Mouse (Mus musculus): Measurements from ENCODE around the gene Leng9. TPM values are rescaled to one million over a fixed set of nuclear protein-coding genes. Genes with fewer than 3 reads are reported as not detected.
A peak's percentile ranks its signal among the peaks of the same experiment; 100 is the strongest.

The Leng9 gene
- 1.0 and 1.5 TPM in 2 replicates for total RNA-seq (2012; rRNA removed)
- 1 to 10 TPM in 1 of 2 experiments, not detected in 1; 1.7 TPM for polyA plus RNA-seq (2012; ENCODE audit: insufficient read depth in 1 of 2, insufficient read length in 2 of 2, low read depth in 1 of 2, low replicate concordance in 2 of 2, missing spikeins in 1 of 2)

- DNase-seq (ENCODE audit: low read depth, low spot score): peak; percentile 66
- Histone ChIP-seq H3K9me3 (replicated peaks; ENCODE audit: insufficient read depth, low read length) (no peaks in the 10 kb centered on the region), H3K9ac (ENCODE audit: control insufficient read depth, low read depth, low read length, poor library complexity, severe bottlenecking) (peak within 1 kb of the TSS; percentile 81), H3K27ac (ENCODE audit: control insufficient read depth, low read depth, low read length) (peak within 1 kb of the TSS; percentile 92), H3K27me3 (ENCODE audit: control insufficient read depth in 1 of 2, insufficient read depth in 2 of 2, low read length in 2 of 2) (peaks cover 0 to 2% of the 10 kb centered on the region in 2 experiments; a peak in 2 of 4 replicates), H3K4me3 (ENCODE audit: control insufficient read depth in 1 of 2, insufficient read depth in 1 of 2, low read depth in 2 of 2, low read length in 2 of 2) (peak within 1 kb of the TSS; percentile 80 to 98), H3K4me1 (ENCODE audit: control insufficient read depth in 1 of 2, insufficient read depth in 2 of 2, low read length in 2 of 2) (peaks cover 0 to 9% of the 10 kb centered on the region in 2 experiments; a peak in 1 of 4 replicates), H3K79me2 (ENCODE audit: control insufficient read depth, insufficient read depth, low read length, poor library complexity) (peaks cover 4% of the 10 kb centered on the region; the same call in 1 of the 2 replicates), H3K36me3 (ENCODE audit: control insufficient read depth in 1 of 2, insufficient read depth in 2 of 2, low read length in 2 of 2) (peaks cover 2 to 3% of the 10 kb centered on the region in 2 experiments; a peak in 2 of 4 replicates)
- TF ChIP-seq ZC3H11A (IDR thresholded peaks at IDR 0.05; ENCODE audit: low read depth, low read length) (no peak), ELF1 (IDR thresholded peaks at IDR 0.05; ENCODE audit: low read depth, low read length) (0 out of 2 replicates have a peak, but pooled peaks have one; percentile 29)
Measured at GRCm38 (mm10) chr7:4150059-4150541, at the start of gene Leng9. TSS of gene Leng9 (minus strand) at chr7:4150374.

GRCm38 (mm10) chr7:4178438-4178837 lies 28.3 kb upstream of the Leng9 start:
- no peak overlapping the region for H3K27ac ChIP-seq (ENCODE audit: control insufficient read depth, low read depth, low read length)
- no peak overlapping the region for H3K4me3 ChIP-seq (ENCODE audit: control insufficient read depth in 1 of 2, insufficient read depth in 1 of 2, low read depth in 2 of 2, low read length in 2 of 2)
- peaks cover 0 to 2% of the 10 kb centered on the region in 2 experiments; a peak in 2 of 4 replicates for H3K27me3 ChIP-seq (ENCODE audit: control insufficient read depth in 1 of 2, insufficient read depth in 2 of 2, low read length in 2 of 2)
- no peaks in the 10 kb centered on the region for H3K36me3 ChIP-seq (ENCODE audit: control insufficient read depth in 1 of 2, insufficient read depth in 2 of 2, low read length in 2 of 2)
- H3K4me1 ChIP-seq (ENCODE audit: control insufficient read depth in 1 of 2, insufficient read depth in 2 of 2, low read length in 2 of 2): no peaks in the 10 kb centered on the region
- H3K79me2 ChIP-seq (ENCODE audit: control insufficient read depth, insufficient read depth, low read length, poor library complexity): no peaks in the 10 kb centered on the region
- TF ChIP-seq TAL1 (IDR thresholded peaks at IDR 0.05; ENCODE audit: low read length) (no peak), TBP (IDR thresholded peaks at IDR 0.05; ENCODE audit: low read depth, low read length) (no peak), SIN3A (IDR thresholded peaks at IDR 0.05; ENCODE audit: low read length) (peak; percentile 95), MXI1 (IDR thresholded peaks at IDR 0.05; ENCODE audit: low read depth, low read length) (peak; percentile 69)
- H3K9me3 ChIP-seq (replicated peaks; ENCODE audit: insufficient read depth, low read length): no peaks in the 10 kb centered on the region
- no peak overlapping the region for H3K9ac ChIP-seq (ENCODE audit: control insufficient read depth, low read depth, low read length, poor library complexity, severe bottlenecking)
- DNase-seq (ENCODE audit: low read depth, low spot score): peak; percentile 86

- Histone ChIP-seq H3K27me3 (ENCODE audit: control insufficient read depth in 1 of 2, insufficient read depth in 2 of 2, low read length in 2 of 2) (no peaks in the 10 kb centered on the region; a peak in 2 of 4 replicates), H3K27ac (ENCODE audit: control insufficient read depth, low read depth, low read length) (no peak overlapping the region), H3K4me3 (ENCODE audit: control insufficient read depth in 1 of 2, insufficient read depth in 1 of 2, low read depth in 2 of 2, low read length in 2 of 2) (no peak overlapping the region), H3K79me2 (ENCODE audit: control insufficient read depth, insufficient read depth, low read length, poor library complexity) (no peaks in the 10 kb centered on the region), H3K9me3 (replicated peaks; ENCODE audit: insufficient read depth, low read length) (no peaks in the 10 kb centered on the region), H3K9ac (ENCODE audit: control insufficient read depth, low read depth, low read length, poor library complexity, severe bottlenecking) (no peak overlapping the region), H3K4me1 (ENCODE audit: control insufficient read depth in 1 of 2, insufficient read depth in 2 of 2, low read length in 2 of 2) (no peaks in the 10 kb centered on the region; a peak in 1 of 4 replicates), H3K36me3 (ENCODE audit: control insufficient read depth in 1 of 2, insufficient read depth in 2 of 2, low read length in 2 of 2) (no peaks in the 10 kb centered on the region)
- DNase-seq (ENCODE audit: low read depth, low spot score): no peak
- TF ChIP-seq RCOR1 (IDR thresholded peaks at IDR 0.05; ENCODE audit: low read depth, low read length) (no peak), POLR2AphosphoS5 (IDR thresholded peaks at IDR 0.05; ENCODE audit: borderline replicate concordance, low read depth, low read length) (no peak), CHD2 (IDR thresholded peaks at IDR 0.05; ENCODE audit: low read length) (no peak), GABPA (IDR thresholded peaks at IDR 0.05; ENCODE audit: low read depth, low read length) (no peak), EP300 (IDR thresholded peaks at IDR 0.05; ENCODE audit: low read depth in 1 of 2, low read length in 2 of 2) (no peak), MYC (IDR thresholded peaks at IDR 0.05; ENCODE audit: low read depth, low read length) (no peak), MAX (IDR thresholded peaks at IDR 0.05; ENCODE audit: low read length) (no peak), CHD1 (IDR thresholded peaks at IDR 0.05; ENCODE audit: low read depth, low read length) (no peak), USF1 (IDR thresholded peaks at IDR 0.05; ENCODE audit: low read depth, low read length) (no peak), ZKSCAN1 (IDR thresholded peaks at IDR 0.05; ENCODE audit: low read depth, low read length) (no peak), SIN3A (IDR thresholded peaks at IDR 0.05; ENCODE audit: low read length) (no peak), USF2 (IDR thresholded peaks at IDR 0.05; ENCODE audit: borderline replicate concordance in 1 of 2, insufficient read depth in 1 of 2, low read depth in 1 of 2, low read length in 2 of 2) (no peak), JUND (IDR thresholded peaks at IDR 0.05; ENCODE audit: low read depth, low read length) (no peak), CTCF (IDR thresholded peaks at IDR 0.05 in 2 of 3, conservative IDR thresholded peaks at IDR 0.05 in 1 of 3; ENCODE audit: control insufficient read depth in 1 of 3, insufficient read depth in 1 of 3, low read depth in 2 of 3, low read length in 3 of 3, poor library complexity in 1 of 3, severe bottlenecking in 1 of 3) (no peak), TAL1 (IDR thresholded peaks at IDR 0.05; ENCODE audit: low read length) (no peak)
Measured at GRCm38 (mm10) chr7:4170193-4170938, 20.2 kb upstream of the Leng9 start.

All from MEL (cell line).